Mouse (Mus musculus): ENCODE data around the gene Fstl1.

Fstl1 gene

GRCm38 (mm10) chr16:37823949-37824348, 47.3 kb downstream of the Fstl1 start:
- DNase-seq (ENCODE audit: low spot score), result peak; percentile 29

- no peak for DNase-seq (ENCODE audit: low spot score)
Observed at GRCm38 (mm10) chr16:37824778-37825505, 48.3 kb downstream of the Fstl1 start.

GRCm38 (mm10) chr16:37826286-37826685, 49.6 kb downstream of the Fstl1 start:
- no peak for DNase-seq (ENCODE audit: low spot score)

GRCm38 (mm10) chr16:37831041-37831440, 54.4 kb downstream of the Fstl1 start:
- no peak for DNase-seq (ENCODE audit: low spot score)

GRCm38 (mm10) chr16:37837571-37837970, 60.9 kb downstream of the Fstl1 start:
- DNase-seq (ENCODE audit: low spot score), result no peak

GRCm38 (mm10) chr16:37842439-37842838, 65.8 kb downstream of the Fstl1 start:
- no peak for DNase-seq (ENCODE audit: low spot score)

GRCm38 (mm10) chr16:37843740-37844139, 67.1 kb downstream of the Fstl1 start:
- DNase-seq (ENCODE audit: low spot score), result no peak

- no peak for DNase-seq (ENCODE audit: low spot score)
Observed at GRCm38 (mm10) chr16:37845202-37845925, 68.7 kb downstream of the Fstl1 start.

GRCm38 (mm10) chr16:37847081-37847480, 70.4 kb downstream of the Fstl1 start:
- DNase-seq (ENCODE audit: low spot score), result no peak

GRCm38 (mm10) chr16:37851366-37851765, 74.7 kb downstream of the Fstl1 start:
- no peak for DNase-seq (ENCODE audit: low spot score)

GRCm38 (mm10) chr16:37853279-37853678, 76.6 kb downstream of the Fstl1 start:
- peak; percentile 22 for DNase-seq (ENCODE audit: low spot score)

GRCm38 (mm10) chr16:37854054-37854453, 77.4 kb downstream of the Fstl1 start:
- DNase-seq (ENCODE audit: low spot score), result no peak

GRCm38 (mm10) chr16:37854593-37854992, 77.9 kb downstream of the Fstl1 start:
- DNase-seq (ENCODE audit: low spot score), result no peak

GRCm38 (mm10) chr16:37855583-37855982, 78.9 kb downstream of the Fstl1 start:
- DNase-seq (ENCODE audit: low spot score), result no peak

GRCm38 (mm10) chr16:37856327-37856726, 79.7 kb downstream of the Fstl1 start:
- DNase-seq (ENCODE audit: low spot score), result no peak

- no peak for DNase-seq (ENCODE audit: low spot score)
Observed at GRCm38 (mm10) chr16:37857495-37857894, 80.8 kb downstream of the Fstl1 start.

GRCm38 (mm10) chr16:37860213-37860612, 83.5 kb downstream of the Fstl1 start:
- DNase-seq (ENCODE audit: low spot score), result no peak

- no peak for DNase-seq (ENCODE audit: low spot score)
Observed at GRCm38 (mm10) chr16:37861029-37861428, 84.4 kb downstream of the Fstl1 start, which contains the start of gene Gm36028. Gene Gm36028 (minus strand): TSS chr16:37861146.

- no peak for DNase-seq (ENCODE audit: low spot score)
Observed at GRCm38 (mm10) chr16:37863876-37864275, 87.2 kb downstream of the Fstl1 start.

GRCm38 (mm10) chr16:37865841-37866240, 89.2 kb downstream of the Fstl1 start:
- DNase-seq (ENCODE audit: low spot score), result no peak

- DNase-seq (ENCODE audit: low spot score), result peak; percentile 81
Observed at GRCm38 (mm10) chr16:37867791-37868505, 91.3 kb downstream of the Fstl1 start, which contains the start of gene Lrrc58. Gene Lrrc58 (plus strand): TSS chr16:37868389.

Measured in urinary bladder, postnatal 14 days (tissue).